26 mouse cellular contexts compared by ENCODE assay signal in the genomic region with DNA sequence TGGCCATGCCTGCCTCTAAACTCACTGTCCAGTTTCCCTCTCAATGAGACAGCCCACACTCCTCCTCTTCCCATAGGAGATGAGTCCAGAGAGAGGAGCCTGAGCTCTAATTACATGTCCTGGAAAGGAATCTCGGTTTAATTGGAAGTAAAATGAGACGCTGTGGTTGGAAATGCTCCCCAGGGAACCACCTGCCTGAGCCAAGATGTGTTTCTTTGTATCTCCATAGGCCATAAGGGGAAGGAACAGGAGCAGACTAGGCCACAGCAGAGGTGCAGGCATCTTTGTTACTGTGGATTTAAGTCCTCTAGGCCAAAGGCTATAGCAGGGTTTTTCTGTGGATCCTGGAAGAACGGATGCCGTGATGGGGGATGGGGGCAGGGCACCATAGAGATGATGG. TPM values are rescaled to one million over a fixed set of nuclear protein-coding genes. Genes with fewer than 3 reads are reported as not detected.
"Had no signal": no experiment of that assay in that cellular context is flagged by ENCODE, and none has a peak within 500 bp of the region (broad histone marks: within the 10 kb centered on the region; RNA-seq: fewer than 3 reads in every experiment).

No protein-coding gene starts in this region.

- ATAC-seq: hindbrain, embryonic 16.5 days; inflammation-experienced regulatory T-cells, adult 6 months; intestine, embryonic 15.5 days; intestine, postnatal 0 days; liver, embryonic 12.5 days had no signal

- H3K9ac ChIP-seq: heart, embryonic 12.5 days; hindbrain, embryonic 12.5 days; hindbrain, embryonic 14.5 days; intestine, embryonic 15.5 days; limb, embryonic 13.5 days; limb, embryonic 15.5 days; liver, embryonic 12.5 days; liver, embryonic 14.5 days had no signal

- H3K4me1 ChIP-seq: heart, embryonic 10.5 days; heart, embryonic 12.5 days; hindbrain, embryonic 12.5 days; intestine, embryonic 15.5 days; limb, embryonic 13.5 days; limb, embryonic 15.5 days; liver, embryonic 12.5 days had no signal

- H3K36me3 ChIP-seq: heart, embryonic 10.5 days; heart, embryonic 12.5 days; intestine, embryonic 15.5 days; limb, embryonic 13.5 days; limb, embryonic 15.5 days; liver, embryonic 12.5 days had no signal

- H3K4me2 ChIP-seq: heart, embryonic 12.5 days; hindbrain, embryonic 12.5 days; hindbrain, embryonic 14.5 days; intestine, embryonic 15.5 days; limb, embryonic 13.5 days; limb, embryonic 15.5 days; liver, embryonic 12.5 days had no signal

- H3K9me3 ChIP-seq: heart, embryonic 10.5 days; heart, embryonic 12.5 days; hindbrain, embryonic 10.5 days; hindbrain, embryonic 12.5 days; intestine, embryonic 15.5 days; limb, embryonic 13.5 days; limb, embryonic 15.5 days; liver, embryonic 12.5 days had no signal

- H3K27ac ChIP-seq: gastrocnemius, adult 2 months; heart, embryonic 10.5 days; hindbrain, embryonic 10.5 days; hindbrain, embryonic 12.5 days; hindbrain, embryonic 14.5 days; intestine, embryonic 15.5 days; layer of hippocampus, adult 2 months; limb, embryonic 13.5 days; limb, embryonic 15.5 days; liver, embryonic 12.5 days; liver, embryonic 14.5 days had no signal

- H3K27me3 ChIP-seq: hindbrain, embryonic 12.5 days; intestine, embryonic 15.5 days; limb, embryonic 13.5 days; limb, embryonic 15.5 days; liver, embryonic 12.5 days had no signal

- H3K4me3 ChIP-seq: gastrocnemius, adult 2 months; heart, embryonic 10.5 days; heart, embryonic 12.5 days; hindbrain, embryonic 10.5 days; hindbrain, embryonic 12.5 days; intestine, embryonic 15.5 days; layer of hippocampus, adult 2 months; left cerebral cortex, adult 2 months; limb, embryonic 13.5 days; limb, embryonic 15.5 days; liver, embryonic 12.5 days had no signal

- DNase-seq: gastrocnemius, adult 2 months; gastrocnemius, postnatal 10 days; gastrocnemius, postnatal 25 days; heart, adult 18-20 months; heart, postnatal 10 days; heart, postnatal 4 days; kidney, adult 18-20 months; kidney, adult 8-10 months; kidney, postnatal 14 days; kidney, postnatal 36 days had no signal

RNA-seq across cellular contexts. Expression of a gene that starts 10.4 kb away (rescaled TPM):
- polyA plus RNA-seq: liver, adult 2 months had no signal
